Mouse (Mus musculus): ENCODE measurements at regions not wholly inside any gene's neighbourhood (a gene's known extent, or its start where the extent isn't known, plus 50 kb on each side); places are given as distances from the start of the nearest gene placed in this dataset.

- Histone ChIP-seq H3K9ac (replicated peaks) (no peak overlapping the region), H3K27me3 (0 out of 2 replicates have a peak, but pooled peaks cover 3% of the 10 kb centered on the region), H3K4me1 (replicated peaks) (no peaks in the 10 kb centered on the region), H3K36me3 (no peaks in the 10 kb centered on the region), H3K27ac (no peak overlapping the region), H3K9me3 (no peaks in the 10 kb centered on the region), H3K4me2 (no peak overlapping the region), H3K4me3 (replicated peaks) (no peak overlapping the region)
- no peak for ATAC-seq (ENCODE audit: insufficient number of reproducible peaks, insufficient read depth, low FRiP score, low TSS enrichment, low read depth)
- WGBS: 76% methylated on average over 9 of the region's 9 CpGs
Observed at GRCm38 (mm10) chr8:126160356-126160975, 137.9 kb upstream of the Slc35f3 start.

GRCm38 (mm10) chr8:126162748-126163371, 135.5 kb upstream of the Slc35f3 start:
- H3K9ac ChIP-seq (replicated peaks): no peak overlapping the region
- H3K4me3 ChIP-seq (replicated peaks): no peak overlapping the region
- ATAC-seq (ENCODE audit: insufficient number of reproducible peaks, insufficient read depth, low FRiP score, low TSS enrichment, low read depth): no peak
- H3K4me1 ChIP-seq (replicated peaks): no peaks in the 10 kb centered on the region
- H3K36me3 ChIP-seq: no peaks in the 10 kb centered on the region
- no peak overlapping the region for H3K4me2 ChIP-seq
- 0 out of 2 replicates have a peak, but pooled peaks cover 3% of the 10 kb centered on the region for H3K27me3 ChIP-seq
- no peaks in the 10 kb centered on the region for H3K9me3 ChIP-seq
- WGBS: 31% methylated on average over 11 of the region's 11 CpGs
- no peak overlapping the region for H3K27ac ChIP-seq

- Histone ChIP-seq H3K4me1 (replicated peaks) (no peaks in the 10 kb centered on the region), H3K36me3 (no peaks in the 10 kb centered on the region), H3K9me3 (no peaks in the 10 kb centered on the region), H3K27ac (no peak overlapping the region), H3K9ac (replicated peaks) (no peak overlapping the region; the same call in 1 of the 2 replicates), H3K4me3 (replicated peaks) (no peak overlapping the region), H3K27me3 (0 out of 2 replicates have a peak, but pooled peaks cover 3% of the 10 kb centered on the region), H3K4me2 (no peak overlapping the region)
- ATAC-seq (ENCODE audit: insufficient number of reproducible peaks, insufficient read depth, low FRiP score, low TSS enrichment, low read depth): no peak
- 49% methylated on average over 5 of the region's 5 CpGs for WGBS
Observed at GRCm38 (mm10) chr8:126163954-126164353, 134.4 kb upstream of the Slc35f3 start.

GRCm38 (mm10) chr8:126165486-126166095, 132.8 kb upstream of the Slc35f3 start:
- H3K9me3 ChIP-seq: no peaks in the 10 kb centered on the region
- 87% methylated on average over 8 of the region's 8 CpGs for WGBS
- no peak overlapping the region for H3K27ac ChIP-seq
- no peak for ATAC-seq (ENCODE audit: insufficient number of reproducible peaks, insufficient read depth, low FRiP score, low TSS enrichment, low read depth)
- H3K4me2 ChIP-seq: no peak overlapping the region
- H3K27me3 ChIP-seq: 0 out of 2 replicates have a peak, but pooled peaks cover 3% of the 10 kb centered on the region
- no peaks in the 10 kb centered on the region for H3K4me1 ChIP-seq (replicated peaks)
- H3K9ac ChIP-seq (replicated peaks): no peak overlapping the region
- no peak overlapping the region for H3K4me3 ChIP-seq (replicated peaks)
- H3K36me3 ChIP-seq: no peaks in the 10 kb centered on the region

- Histone ChIP-seq H3K27ac (no peak overlapping the region), H3K36me3 (no peaks in the 10 kb centered on the region), H3K4me2 (no peak overlapping the region), H3K9me3 (no peaks in the 10 kb centered on the region), H3K4me3 (replicated peaks) (no peak overlapping the region), H3K9ac (replicated peaks) (no peak overlapping the region), H3K4me1 (replicated peaks) (no peaks in the 10 kb centered on the region), H3K27me3 (0 out of 2 replicates have a peak, but pooled peaks cover 3% of the 10 kb centered on the region)
- 76% methylated on average over 7 of the region's 7 CpGs for WGBS
- no peak for ATAC-seq (ENCODE audit: insufficient number of reproducible peaks, insufficient read depth, low FRiP score, low TSS enrichment, low read depth)
Observed at GRCm38 (mm10) chr8:126166394-126166793, 132.0 kb upstream of the Slc35f3 start.

GRCm38 (mm10) chr8:126174451-126174850, 123.9 kb upstream of the Slc35f3 start:
- ATAC-seq (ENCODE audit: insufficient number of reproducible peaks, insufficient read depth, low FRiP score, low TSS enrichment, low read depth): no peak
- Histone ChIP-seq H3K4me3 (replicated peaks) (no peak overlapping the region), H3K27me3 (no peaks in the 10 kb centered on the region), H3K4me1 (replicated peaks) (no peaks in the 10 kb centered on the region; the same call in none of the 2 replicates), H3K27ac (no peak overlapping the region), H3K9me3 (no peaks in the 10 kb centered on the region), H3K4me2 (no peak overlapping the region), H3K9ac (replicated peaks) (no peak overlapping the region), H3K36me3 (no peaks in the 10 kb centered on the region)
- WGBS: 33% methylated on average over 7 of the region's 7 CpGs

GRCm38 (mm10) chr8:126176305-126176704, 122.1 kb upstream of the Slc35f3 start:
- Histone ChIP-seq H3K4me1 (replicated peaks) (no peaks in the 10 kb centered on the region; the same call in none of the 2 replicates), H3K27ac (no peak overlapping the region), H3K4me3 (replicated peaks) (no peak overlapping the region), H3K9me3 (no peaks in the 10 kb centered on the region), H3K36me3 (no peaks in the 10 kb centered on the region), H3K27me3 (no peaks in the 10 kb centered on the region), H3K4me2 (no peak overlapping the region), H3K9ac (replicated peaks) (no peak overlapping the region)
- no peak for ATAC-seq (ENCODE audit: insufficient number of reproducible peaks, insufficient read depth, low FRiP score, low TSS enrichment, low read depth)
- 90% methylated on average over 7 of the region's 7 CpGs for WGBS

GRCm38 (mm10) chr8:126177855-126178254, 120.5 kb upstream of the Slc35f3 start:
- Histone ChIP-seq H3K4me2 (no peak overlapping the region), H3K36me3 (no peaks in the 10 kb centered on the region), H3K9me3 (no peaks in the 10 kb centered on the region), H3K9ac (replicated peaks) (no peak overlapping the region), H3K4me3 (replicated peaks) (no peak overlapping the region), H3K27ac (no peak overlapping the region), H3K27me3 (no peaks in the 10 kb centered on the region), H3K4me1 (replicated peaks) (no peaks in the 10 kb centered on the region; the same call in none of the 2 replicates)
- 85% methylated on average over 10 of the region's 10 CpGs for WGBS
- no peak for ATAC-seq (ENCODE audit: insufficient number of reproducible peaks, insufficient read depth, low FRiP score, low TSS enrichment, low read depth)

GRCm38 (mm10) chr8:126188741-126189285, 109.5 kb upstream of the Slc35f3 start:
- H3K27ac ChIP-seq: no peak overlapping the region

GRCm38 (mm10) chr8:126195616-126196015, 102.7 kb upstream of the Slc35f3 start:
- 88% methylated on average over 2 of the region's 2 CpGs for WGBS
- no peak overlapping the region for H3K4me2 ChIP-seq
- no peaks in the 10 kb centered on the region for H3K27me3 ChIP-seq
- H3K9me3 ChIP-seq: peaks cover 14% of the 10 kb centered on the region
- H3K27ac ChIP-seq: no peak overlapping the region
- no peak overlapping the region for H3K4me3 ChIP-seq (replicated peaks)
- no peak overlapping the region for H3K9ac ChIP-seq (replicated peaks)
- ATAC-seq (ENCODE audit: insufficient number of reproducible peaks, insufficient read depth, low FRiP score, low TSS enrichment, low read depth): no peak
- no peaks in the 10 kb centered on the region for H3K36me3 ChIP-seq
- no peaks in the 10 kb centered on the region for H3K4me1 ChIP-seq (replicated peaks)

More at GRCm38 (mm10) chr8:126188741-126189285, 109.5 kb upstream of the Slc35f3 start:
- Histone ChIP-seq H3K27me3 (no peaks in the 10 kb centered on the region), H3K4me1 (replicated peaks) (no peaks in the 10 kb centered on the region), H3K4me3 (replicated peaks) (no peak overlapping the region), H3K4me2 (no peak overlapping the region), H3K36me3 (no peaks in the 10 kb centered on the region), H3K9ac (replicated peaks) (no peak overlapping the region), H3K9me3 (peaks cover 12% of the 10 kb centered on the region; the same call in 1 of the 2 replicates)
- 52% methylated on average over 5 of the region's 5 CpGs for WGBS
- ATAC-seq (ENCODE audit: insufficient number of reproducible peaks, insufficient read depth, low FRiP score, low TSS enrichment, low read depth): no peak

GRCm38 (mm10) chr8:126210561-126210960, 87.8 kb upstream of the Slc35f3 start:
- Histone ChIP-seq H3K4me1 (replicated peaks) (no peaks in the 10 kb centered on the region), H3K36me3 (no peaks in the 10 kb centered on the region), H3K27me3 (no peaks in the 10 kb centered on the region), H3K4me3 (replicated peaks) (no peak overlapping the region), H3K27ac (no peak overlapping the region), H3K9ac (replicated peaks) (no peak overlapping the region), H3K4me2 (no peak overlapping the region), H3K9me3 (no peaks in the 10 kb centered on the region)
- no peak for ATAC-seq (ENCODE audit: insufficient number of reproducible peaks, insufficient read depth, low FRiP score, low TSS enrichment, low read depth)
- WGBS: 88% methylated on average over 8 of the region's 8 CpGs
